ENCODE assay signal across 32 mouse cellular contexts in genomic region chr10:87518585-87518984, GRCm38 (mm10). TPM values are rescaled to one million over a fixed set of nuclear protein-coding genes. Genes with fewer than 3 reads are reported as not detected.
DNase-seq lines count a peak whose midpoint lies in the region; ATAC-seq and TF ChIP-seq lines count a peak whose summit lies in the region.
"Had no signal": no experiment of that assay in that cellular context is flagged by ENCODE, and none has a peak within 500 bp of the region (broad histone marks: within the 10 kb centered on the region; RNA-seq: fewer than 3 reads in every experiment).

No protein-coding gene starts in this region.

- H3K79me2 ChIP-seq in heart, adult 2 months (replicated peaks; ENCODE audit: control insufficient read depth, insufficient read depth, low read length) = no peaks in the 10 kb centered on the region

- H3K4me3 ChIP-seq in kidney, embryonic 14.5 days (ENCODE audit: low read length) = no peak overlapping the region
- no peak overlapping the region for H3K4me3 ChIP-seq in kidney, embryonic 15.5 days (replicated peaks)
- no peak overlapping the region for H3K4me3 ChIP-seq in liver, postnatal 0 days (ENCODE audit: low read depth, low read length)
- no peak overlapping the region for H3K4me3 ChIP-seq in heart, adult 2 months
- H3K4me3 ChIP-seq: embryonic facial prominence, embryonic 13.5 days; forebrain, embryonic 10.5 days; heart, embryonic 10.5 days; heart, embryonic 15.5 days; limb, embryonic 12.5 days had no signal

- no peak for TF ChIP-seq POLR2A in heart, adult 2 months (IDR thresholded peaks at IDR 0.05; ENCODE audit: insufficient read depth, low read depth, low read length)

- WGBS in kidney, embryonic 14.5 days = 73% methylated on average over 2 of the region's 2 CpGs
- WGBS in kidney, embryonic 15.5 days = 62% methylated on average over 2 of the region's 2 CpGs
- 57% methylated on average over 2 of the region's 2 CpGs for WGBS in liver, postnatal 0 days (ENCODE audit: insufficient replicate concordance)
- 66% methylated on average over 2 of the region's 2 CpGs for WGBS in heart, adult 2 months

- no peaks in the 10 kb centered on the region for H3K27me3 ChIP-seq in kidney, embryonic 14.5 days (ENCODE audit: control insufficient read depth, insufficient read depth, low read length)
- peaks cover under 1% of the 10 kb centered on the region; the same call in 1 of the 2 replicates for H3K27me3 ChIP-seq in kidney, embryonic 15.5 days
- H3K27me3 ChIP-seq in liver, postnatal 0 days (ENCODE audit: insufficient read depth, low read length) = no peaks in the 10 kb centered on the region
- peaks cover 3% of the 10 kb centered on the region; the same call in 1 of the 2 replicates for H3K27me3 ChIP-seq in heart, adult 2 months (ENCODE audit: control insufficient read depth, insufficient read depth, low read length)
- H3K27me3 ChIP-seq: embryonic facial prominence, embryonic 13.5 days; heart, embryonic 15.5 days had no signal

- no peaks in the 10 kb centered on the region for H3K4me1 ChIP-seq in kidney, embryonic 14.5 days (ENCODE audit: control insufficient read depth, insufficient read depth, low read length)
- H3K4me1 ChIP-seq in kidney, embryonic 15.5 days = 0 out of 2 replicates have a peak, but pooled peaks cover 6% of the 10 kb centered on the region
- H3K4me1 ChIP-seq in liver, postnatal 0 days (ENCODE audit: insufficient read depth) = peaks cover 3% of the 10 kb centered on the region; the same call in 1 of the 2 replicates
- H3K4me1 ChIP-seq in heart, adult 2 months (ENCODE audit: control insufficient read depth, insufficient read depth, low read length) = no peaks in the 10 kb centered on the region
- H3K4me1 ChIP-seq: embryonic facial prominence, embryonic 13.5 days; forebrain, embryonic 10.5 days; heart, embryonic 10.5 days; heart, embryonic 15.5 days; limb, embryonic 12.5 days had no signal

- DNase-seq in kidney, adult 8-10 months = peak; percentile 39 to 83
- peak; percentile 51 for DNase-seq in kidney, postnatal 14 days
- DNase-seq in liver, postnatal 0 days = no peak
- DNase-seq in heart, adult 2 months = no peak
- DNase-seq in gastrocnemius, adult 8-10 months (ENCODE audit: low spot score in 2 of 2) = no peak
- DNase-seq: adrenal gland, postnatal 14 days; cerebellum, adult 11-12 months; cerebellum, adult 9-11 months; embryo, embryonic 11 days; gastrocnemius, postnatal 14 days; layer of hippocampus, adult 9-11 months; lung, adult 2 months; lung, postnatal 10 days; midbrain, embryonic 14.5 days; thymus, adult 2 months; thymus, postnatal 36 days had no signal

- no peak overlapping the region for H3K4me2 ChIP-seq in kidney, embryonic 14.5 days (replicated peaks; ENCODE audit: low read depth, low read length)
- H3K4me2 ChIP-seq in kidney, embryonic 15.5 days = no peak overlapping the region
- no peak overlapping the region for H3K4me2 ChIP-seq in liver, postnatal 0 days (ENCODE audit: low read depth, low read length)
- H3K4me2 ChIP-seq: embryonic facial prominence, embryonic 13.5 days; heart, embryonic 15.5 days; limb, embryonic 12.5 days had no signal

- H3K36me3 ChIP-seq in kidney, embryonic 14.5 days (ENCODE audit: control insufficient read depth, insufficient read depth, low read length) = no peaks in the 10 kb centered on the region
- H3K36me3 ChIP-seq in kidney, embryonic 15.5 days = no peaks in the 10 kb centered on the region
- H3K36me3 ChIP-seq in liver, postnatal 0 days (replicated peaks; ENCODE audit: insufficient read depth, low read length) = no peaks in the 10 kb centered on the region
- no peaks in the 10 kb centered on the region for H3K36me3 ChIP-seq in heart, adult 2 months (ENCODE audit: control insufficient read depth, insufficient read depth, low read length)
- H3K36me3 ChIP-seq: embryonic facial prominence, embryonic 13.5 days; forebrain, embryonic 10.5 days; heart, embryonic 10.5 days; heart, embryonic 15.5 days; limb, embryonic 12.5 days had no signal

- no peak for TF ChIP-seq CTCF in liver, postnatal 0 days (IDR thresholded peaks at IDR 0.05; ENCODE audit: low read depth)
- TF ChIP-seq CTCF in heart, adult 2 months (IDR thresholded peaks at IDR 0.05) = no peak

- no peak overlapping the region for H3K9ac ChIP-seq in kidney, embryonic 14.5 days (ENCODE audit: low read depth, low read length)
- no peak overlapping the region for H3K9ac ChIP-seq in kidney, embryonic 15.5 days
- H3K9ac ChIP-seq in liver, postnatal 0 days (replicated peaks) = no peak overlapping the region
- H3K9ac ChIP-seq in heart, adult 2 months (ENCODE audit: low read depth, low read length) = no peak overlapping the region
- H3K9ac ChIP-seq: embryonic facial prominence, embryonic 13.5 days; heart, embryonic 15.5 days; limb, embryonic 12.5 days had no signal

- H3K9me3 ChIP-seq in kidney, embryonic 14.5 days (ENCODE audit: control insufficient read depth, low read length) = no peaks in the 10 kb centered on the region
- H3K9me3 ChIP-seq in kidney, embryonic 15.5 days (replicated peaks) = no peaks in the 10 kb centered on the region
- H3K9me3 ChIP-seq in liver, postnatal 0 days (ENCODE audit: low read length) = no peaks in the 10 kb centered on the region
- H3K9me3 ChIP-seq: embryonic facial prominence, embryonic 13.5 days; forebrain, embryonic 10.5 days; heart, embryonic 10.5 days; heart, embryonic 15.5 days; limb, embryonic 12.5 days had no signal

- no peak; the same call in 1 of the 2 replicates for TF ChIP-seq EP300 in liver, postnatal 0 days (IDR thresholded peaks at IDR 0.05; ENCODE audit: low read depth)
- TF ChIP-seq EP300 in heart, adult 2 months (IDR thresholded peaks at IDR 0.05; ENCODE audit: insufficient read depth, low read depth, low read length) = no peak

- intact Hi-C loops in heart, adult 2 months (cut with DNase I) = no loop called here

- H3K27ac ChIP-seq in kidney, embryonic 14.5 days (ENCODE audit: low read depth, low read length) = no peak overlapping the region
- H3K27ac ChIP-seq in kidney, embryonic 15.5 days = peak overlapping the region; percentile 41; the same call in 1 of the 2 replicates
- H3K27ac ChIP-seq in liver, postnatal 0 days (ENCODE audit: low read depth) = peak overlapping the region; percentile 84
- no peak overlapping the region for H3K27ac ChIP-seq in heart, adult 2 months
- H3K27ac ChIP-seq: embryonic facial prominence, embryonic 13.5 days; forebrain, embryonic 10.5 days; heart, embryonic 10.5 days; heart, embryonic 15.5 days; limb, embryonic 12.5 days; macrophage had no signal

- ATAC-seq in kidney, embryonic 14.5 days (ENCODE audit: low FRiP score, low TSS enrichment) = no peak
- ATAC-seq in kidney, embryonic 15.5 days (replicated peaks; ENCODE audit: low FRiP score) = no peak
- ATAC-seq in liver, postnatal 0 days = peak; percentile 67
- ATAC-seq: hindbrain, embryonic 16.5 days; Patski had no signal

RNA-seq across cellular contexts. Expression of gene Pah, which starts 3.0 kb away (rescaled TPM):
- 0.36 and 0.60 TPM in 2 replicates for polyA plus RNA-seq in kidney, embryonic 14.5 days (2014; fragmentation: Nextera tagmentation; extraction: Ambion mirVana)
- 3.1 and 3.3 TPM in 2 replicates for polyA plus RNA-seq in kidney, embryonic 15.5 days (2015; fragmentation: Nextera tagmentation; extraction: Ambion mirVana)
- polyA plus RNA-seq in liver, postnatal 0 days (2015; fragmentation: Nextera tagmentation; extraction: Ambion mirVana) = 146 and 162 TPM in 2 replicates
- total RNA-seq in heart, adult 2 months (2021) = 10 to 100 TPM; 11.2 to 12.0 TPM
- polyA plus RNA-seq in heart, adult 2 months (2012; rRNA removed) = 0.14 and 0.56 TPM in 2 replicates
- under 1 TPM in 1 of 4 experiments, not detected in 3; 0.72 TPM for total RNA-seq in gastrocnemius, adult 8-10 months (2022)
- total RNA-seq: gastrocnemius, postnatal 14 days; granulocyte monocyte progenitor cell, adult 5-6 weeks; megakaryocyte-erythroid progenitor cell, adult 5-6 weeks; MEL; monocyte, adult 5-6 weeks had no signal
- polyA plus RNA-seq: embryonic facial prominence, embryonic 13.5 days; forebrain, embryonic 10.5 days; heart, embryonic 15.5 days; limb, embryonic 12.5 days; macrophage; midbrain, embryonic 14.5 days; neural tube, embryonic 14.5 days; Patski had no signal

RNA-seq across cellular contexts. Expression of gene Ascl1, which starts 25.1 kb away (rescaled TPM):
- polyA plus RNA-seq in kidney, embryonic 14.5 days (2014; fragmentation: Nextera tagmentation; extraction: Ambion mirVana) = 0.70 and 0.93 TPM in 2 replicates
- polyA plus RNA-seq in kidney, embryonic 15.5 days (2015; fragmentation: Nextera tagmentation; extraction: Ambion mirVana) = 1.1 and 1.4 TPM in 2 replicates
- polyA plus RNA-seq in liver, postnatal 0 days (2015; fragmentation: Nextera tagmentation; extraction: Ambion mirVana) = not detected in 2 replicates
- total RNA-seq in heart, adult 2 months (2021) = under 1 TPM in 1 of 2 experiments, not detected in 1; 0.10 TPM
- 0.06 TPM in 1 of 2 replicates, not detected in the other for polyA plus RNA-seq in heart, adult 2 months (2012; rRNA removed)
- total RNA-seq in gastrocnemius, adult 8-10 months (2022) = not detected
- total RNA-seq: gastrocnemius, postnatal 14 days; granulocyte monocyte progenitor cell, adult 5-6 weeks; heart, postnatal 25 days; megakaryocyte-erythroid progenitor cell, adult 5-6 weeks; MEL; monocyte, adult 5-6 weeks had no signal
- polyA plus RNA-seq: macrophage, Patski had no signal

Comparison
In these comparisons a context has a peak if more than half of its experiments do, and no peak if none do; other contexts are left out.
1. H3K27ac ChIP-seq: peak in kidney, embryonic 15.5 days (single experiment) and liver, postnatal 0 days (single experiment); none in kidney, embryonic 14.5 days (single experiment) and heart, adult 2 months (single experiment).
2. DNase-seq: peak in kidney, adult 8-10 months (2 of 2) and kidney, postnatal 14 days (single experiment); none in liver, postnatal 0 days (single experiment), heart, adult 2 months (0 of 2) and gastrocnemius, adult 8-10 months (0 of 2).
3. RNA of gene Pah, which starts 3.0 kb away (polyA plus RNA-seq): 146 to 162 TPM in liver, postnatal 0 days; 3.1 to 3.3 TPM in kidney, embryonic 15.5 days, 0.36 to 0.60 TPM in kidney, embryonic 14.5 days and 0.14 to 0.56 TPM in heart, adult 2 months; every median in the first group is over 10 times any median in the second.